Mouse (Mus musculus) intestine, postnatal 0 days (tissue): ENCODE measurements around the gene Mpv17. TPM values are rescaled to one million over a fixed set of nuclear protein-coding genes. Genes with fewer than 3 reads are reported as not detected.

Experiments used
- ATAC-seq: fragments of 200-750 bp; cut with Nextera tagmentation; 2 replicates; pipeline ENCODE4 v1.8.0; 2017; ENCODE audit warnings: mild to moderate bottlenecking, moderate TSS enrichment, moderate library complexity
- H3K27ac ChIP-seq: fragments of 300-500 bp; sonication (generic); 2 replicates; pipeline ENCODE4 v1.5.1; 2014; ENCODE audit warnings: mild to moderate bottlenecking, low read depth, low read length, moderate library complexity
- H3K27me3 ChIP-seq: fragments of 300-500 bp; sonication (generic); replicated peaks from 2 replicates; pipeline ENCODE4 v1.6.1; 2014; ENCODE audit warnings: low read length, mixed read lengths; ENCODE audit not compliant: control insufficient read depth, insufficient read depth
- H3K36me3 ChIP-seq: fragments of 300-500 bp; sonication (generic); 2 replicates; pipeline ENCODE4 v1.6.1; 2014; ENCODE audit warnings: mild to moderate bottlenecking, moderate library complexity; ENCODE audit not compliant: control insufficient read depth, insufficient read depth
- H3K4me1 ChIP-seq: fragments of 300-500 bp; sonication (generic); replicated peaks from 2 replicates; pipeline ENCODE4 v1.6.1; 2014; ENCODE audit warnings: antibody characterized with exemption, low read length, mixed read lengths; ENCODE audit not compliant: control insufficient read depth, insufficient read depth
- H3K4me2 ChIP-seq: fragments of 300-500 bp; sonication (generic); replicated peaks from 2 replicates; pipeline ENCODE4 v1.6.1; 2014; ENCODE audit warnings: low read depth, mild to moderate bottlenecking, moderate library complexity
- H3K4me3 ChIP-seq: fragments of 300-500 bp; sonication (generic); 2 replicates; pipeline ENCODE4 v1.5.1; 2014; ENCODE audit warnings: low read depth, low read length
- H3K9ac ChIP-seq: fragments of 300-500 bp; sonication (generic); 2 replicates; pipeline ENCODE4 v1.6.1; 2014; ENCODE audit warnings: mild to moderate bottlenecking, low read depth, low read length
- H3K9me3 ChIP-seq: fragments of 300-500 bp; sonication (generic); 2 replicates; pipeline ENCODE4 v1.6.1; 2016; ENCODE audit warnings: mixed run types; ENCODE audit not compliant: control insufficient read depth
- CTCF ChIP-seq: sonication (generic); IDR thresholded peaks from 2 replicates; pipeline ENCODE4 v1.5.1; 2016; ENCODE audit warnings: low read depth, mild to moderate bottlenecking, control low read depth, antibody characterized with exemption, moderate library complexity
- WGBS: fragments of 180-500 bp; shearing (Covaris S2); extraction: QIAGEN DNeasy Blood & Tissue Kit; methylation state at CpG from one replicate; pipeline ENCODE4 v1.1.7; 2014; 5-methylcytosine and 5-hydroxymethylcytosine counted together
- polyA plus RNA-seq: library from polyadenylated mRNA; unstranded; fragments of >200 nt; fragmentation: Nextera tagmentation; extraction: Ambion mirVana; gene quantifications from 2 replicates; pipeline ENCODE4 v1.2.1, GENCODE M21; 2015

Mpv17 gene
- polyA plus RNA-seq, 1 experiment from 2014 or later: 38.8 TPM

GRCm38 (mm10) chr5:31194486-31195485 lies 40.7 kb upstream of the Mpv17 start:
- Histone ChIP-seq H3K27ac (peak overlapping the region; percentile 96; the same call in 1 of the 2 replicates), H3K4me3 (peak overlapping the region; percentile 76; the same call in 1 of the 2 replicates), H3K9me3 (no peaks in the 10 kb centered on the region), H3K9ac (no peak overlapping the region), H3K27me3 (no peaks in the 10 kb centered on the region), H3K4me1 (no peaks in the 10 kb centered on the region; the same call in 1 of the 2 replicates), H3K36me3 (peaks cover 65% of the 10 kb centered on the region), H3K4me2 (peak overlapping the region; percentile 77)
- ATAC-seq: no peak
- 79% methylated on average over 16 of the region's 16 CpGs for WGBS
- TF ChIP-seq CTCF: no peak

- H3K4me3 ChIP-seq: peak overlapping the region; percentile 76
- H3K36me3 ChIP-seq: peaks cover 62% of the 10 kb centered on the region
- no peak for TF ChIP-seq CTCF
- H3K4me2 ChIP-seq: peak overlapping the region; percentile 77
- ATAC-seq: peak; percentile 17; the same call in 1 of the 2 replicates
- no peaks in the 10 kb centered on the region; the same call in 1 of the 2 replicates for H3K4me1 ChIP-seq
- 7% methylated on average over 25 of the region's 25 CpGs for WGBS
- peak overlapping the region; percentile 96 for H3K27ac ChIP-seq
- peak overlapping the region; percentile 88 for H3K9ac ChIP-seq
- H3K9me3 ChIP-seq: no peaks in the 10 kb centered on the region
- no peaks in the 10 kb centered on the region for H3K27me3 ChIP-seq
Measured at GRCm38 (mm10) chr5:31193631-31194281, 39.7 kb upstream of the Mpv17 start.

GRCm38 (mm10) chr5:31192939-31193630 lies 39.0 kb upstream of the Mpv17 start, which contains the start of the genes Snx17 and Eif2b4:
Snx17 (plus strand) TSS chr5:31193227.
Eif2b4 (minus strand) TSS chr5:31193430.
- peak within 1 kb of the TSS; percentile 88 for H3K9ac ChIP-seq
- no peaks in the 10 kb centered on the region; the same call in 1 of the 2 replicates for H3K4me1 ChIP-seq
- peaks cover 61% of the 10 kb centered on the region for H3K36me3 ChIP-seq
- H3K9me3 ChIP-seq: no peaks in the 10 kb centered on the region
- peak; percentile 85 for TF ChIP-seq CTCF
- peak; percentile 94 for ATAC-seq
- WGBS: under 1% methylated on average over 48 of the region's 48 CpGs
- peak within 1 kb of the TSS; percentile 77 for H3K4me2 ChIP-seq
- no peaks in the 10 kb centered on the region for H3K27me3 ChIP-seq
- peak within 1 kb of the TSS; percentile 76 for H3K4me3 ChIP-seq
- H3K27ac ChIP-seq: peak within 1 kb of the TSS; percentile 96

- peak; percentile 74 for ATAC-seq
- Histone ChIP-seq H3K36me3 (peaks cover 60% of the 10 kb centered on the region), H3K9ac (peak overlapping the region; percentile 88), H3K4me3 (peak overlapping the region; percentile 76), H3K4me1 (no peaks in the 10 kb centered on the region; the same call in 1 of the 2 replicates), H3K4me2 (peak overlapping the region; percentile 77), H3K27ac (peak overlapping the region; percentile 77), H3K9me3 (no peaks in the 10 kb centered on the region), H3K27me3 (no peaks in the 10 kb centered on the region)
- TF ChIP-seq CTCF: no peak
- WGBS: 8% methylated on average over 42 of the region's 42 CpGs
Measured at GRCm38 (mm10) chr5:31192045-31192938, 38.2 kb upstream of the Mpv17 start.

GRCm38 (mm10) chr5:31190201-31190600 lies 36.1 kb upstream of the Mpv17 start:
- no peak for TF ChIP-seq CTCF
- Histone ChIP-seq H3K36me3 (peaks cover 46% of the 10 kb centered on the region), H3K4me3 (no peak overlapping the region), H3K4me1 (no peaks in the 10 kb centered on the region; the same call in 1 of the 2 replicates), H3K9ac (no peak overlapping the region), H3K27me3 (no peaks in the 10 kb centered on the region), H3K27ac (no peak overlapping the region), H3K9me3 (no peaks in the 10 kb centered on the region), H3K4me2 (no peak overlapping the region)
- ATAC-seq: no peak
- 92% methylated on average over 9 of the region's 9 CpGs for WGBS
